Mouse (Mus musculus) ES-Bruce4 (cell line): ENCODE results near the gene Kif7.

Experiments used
- CTCF ChIP-seq: IDR thresholded peaks from one replicate; pipeline ENCODE4 v1.8.1; 2011; ENCODE audit warnings: low read depth, low read length
- EP300 ChIP-seq: IDR thresholded peaks from 2 replicates; pipeline ENCODE4 v1.6.1; 2011; ENCODE audit warnings: low read depth, low read length; ENCODE audit not compliant: insufficient read depth
- POLR2A ChIP-seq: IDR thresholded peaks from one replicate; pipeline ENCODE4 v1.8.1; 2011; ENCODE audit warnings: low read length; ENCODE audit not compliant: insufficient read depth

DNA sequence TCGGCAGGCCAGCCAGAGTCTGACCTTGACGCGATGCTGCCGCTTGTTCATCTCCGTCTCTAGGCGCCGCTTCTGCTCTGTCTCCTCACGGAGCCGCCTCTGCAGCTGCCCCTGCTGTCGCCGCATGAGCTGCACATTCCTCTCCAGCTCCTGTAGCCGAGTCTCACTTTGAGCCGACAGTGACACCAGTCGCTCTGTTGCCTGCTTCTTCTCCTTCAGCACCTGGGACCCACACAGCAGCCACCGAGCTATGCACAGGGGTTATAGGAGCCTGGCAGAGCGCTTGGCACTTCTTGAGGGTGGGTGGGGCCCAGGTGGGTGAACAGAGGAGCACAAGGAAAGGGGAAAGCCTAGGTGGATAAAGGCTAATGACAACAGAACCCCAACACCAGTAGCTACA is 12.8 kb downstream of the Kif7 start:
- TF ChIP-seq CTCF, result no peak
- no peak for TF ChIP-seq POLR2A
- no peak for TF ChIP-seq EP300
